In genomic region chr1:195100693-195101092, GRCm38 (mm10) we compare ENCODE assay signal across 19 mouse cellular contexts. TPM values are rescaled to one million over a fixed set of nuclear protein-coding genes. Genes with fewer than 3 reads are reported as not detected.
DNase-seq lines count a peak whose midpoint lies in the region; ATAC-seq lines count a peak whose summit lies in the region.
"Had no signal": no experiment of that assay in that cellular context is flagged by ENCODE, and none has a peak within 500 bp of the region (broad histone marks: within the 10 kb centered on the region; RNA-seq: fewer than 3 reads in every experiment).

No protein-coding gene starts in this region.

- H3K9me3 ChIP-seq in liver, embryonic 12.5 days (replicated peaks): no peaks in the 10 kb centered on the region
- H3K9me3 ChIP-seq: forebrain, embryonic 13.5 days; midbrain, embryonic 13.5 days; neural tube, embryonic 15.5 days had no signal

- DNase-seq in adrenal gland, adult 2 months: peak; percentile 10
- DNase-seq in adrenal gland, postnatal 25 days: no peak
- peak; percentile 18 for DNase-seq in kidney, postnatal 14 days
- no peak for DNase-seq in kidney, postnatal 4 days
- peak; percentile 81 for DNase-seq in yolk sac, embryonic 10.5 days (ENCODE audit: low spot score)
- no peak for DNase-seq in ovary, postnatal 10 days (ENCODE audit: low spot score)
- DNase-seq: cerebellum, adult 9-10 months; lung, embryonic 14.5 days; retina, postnatal 1 day; thymus, postnatal 36 days had no signal

- ATAC-seq in liver, embryonic 12.5 days: peak; percentile 65
- ATAC-seq in inflammation-experienced regulatory T-cells, adult 6 months: no peak
- ATAC-seq: activated CD4-positive, CD25-positive, alpha-beta regulatory T cell, adult 4 months; forebrain, embryonic 13.5 days; midbrain, embryonic 13.5 days had no signal

- peaks cover 25% of the 10 kb centered on the region for H3K4me1 ChIP-seq in liver, embryonic 12.5 days
- H3K4me1 ChIP-seq: forebrain, embryonic 13.5 days; midbrain, embryonic 13.5 days; neural tube, embryonic 15.5 days had no signal

- no peak overlapping the region for H3K4me2 ChIP-seq in liver, embryonic 12.5 days
- H3K4me2 ChIP-seq: forebrain, embryonic 13.5 days; lung, embryonic 14.5 days; midbrain, embryonic 13.5 days; neural tube, embryonic 15.5 days had no signal

- H3K27me3 ChIP-seq in liver, embryonic 12.5 days (replicated peaks): no peaks in the 10 kb centered on the region
- H3K27me3 ChIP-seq: CH12.LX; forebrain, embryonic 13.5 days; midbrain, embryonic 13.5 days; neural tube, embryonic 15.5 days had no signal

- no peak overlapping the region for H3K4me3 ChIP-seq in liver, embryonic 12.5 days
- H3K4me3 ChIP-seq: forebrain, embryonic 13.5 days; midbrain, embryonic 13.5 days; myocyte; neural tube, embryonic 15.5 days had no signal

- peaks cover 77% of the 10 kb centered on the region for H3K36me3 ChIP-seq in liver, embryonic 12.5 days

- no peak overlapping the region for H3K9ac ChIP-seq in liver, embryonic 12.5 days
- H3K9ac ChIP-seq: forebrain, embryonic 13.5 days; lung, embryonic 14.5 days; midbrain, embryonic 13.5 days; neural tube, embryonic 15.5 days had no signal

- H3K27ac ChIP-seq in liver, embryonic 12.5 days: no peak overlapping the region
- H3K27ac ChIP-seq: forebrain, embryonic 13.5 days; macrophage; midbrain, embryonic 13.5 days; neural tube, embryonic 15.5 days had no signal

- 10% methylated on average over 4 of the region's 4 CpGs for WGBS in liver, embryonic 12.5 days (ENCODE audit: insufficient replicate concordance)

RNA-seq across cellular contexts. Expression of gene Cd46, which starts 8.6 kb away (rescaled TPM):
- total RNA-seq in adrenal gland, adult 2 months (2021): 1 to 10 TPM; 1.5 to 1.6 TPM
- polyA plus RNA-seq in adrenal gland, adult 2 months (2012; rRNA removed): 0.19 TPM in 2 replicates
- 2.0 and 3.2 TPM in 2 replicates for total RNA-seq in adrenal gland, postnatal 25 days (2021)
- 0.90 and 1.1 TPM in 2 replicates for polyA plus RNA-seq in liver, embryonic 12.5 days (2016; fragmentation: Nextera tagmentation; extraction: Ambion mirVana)
- polyA plus RNA-seq in inflammation-experienced regulatory T-cells, adult 6 months (2017; shearing (Covaris generic)): 1 to 10 TPM; 2.6 to 3.7 (median 3.6) TPM

RNA-seq across cellular contexts. Expression of gene Cr1l, which starts 30.7 kb away (rescaled TPM):
- 10 to 100 TPM; 83.0 to 86.5 TPM for total RNA-seq in adrenal gland, adult 2 months (2021)
- polyA plus RNA-seq in adrenal gland, adult 2 months (2012; rRNA removed): 29.4 and 50.1 TPM in 2 replicates
- total RNA-seq in adrenal gland, postnatal 25 days (2021): 88.8 and 90.9 TPM in 2 replicates
- polyA plus RNA-seq in liver, embryonic 12.5 days (2016; fragmentation: Nextera tagmentation; extraction: Ambion mirVana): 68.7 and 75.2 TPM in 2 replicates
- polyA plus RNA-seq in inflammation-experienced regulatory T-cells, adult 6 months (2017; shearing (Covaris generic)): 100 to 1,000 TPM; 148 to 184 (median 167) TPM

Comparison
In these comparisons a context has a peak if more than half of its experiments do, and no peak if none do; other contexts are left out.
1. DNase-seq: peak in adrenal gland, adult 2 months (single experiment), kidney, postnatal 14 days (single experiment) and yolk sac, embryonic 10.5 days (single experiment); none in adrenal gland, postnatal 25 days (single experiment), kidney, postnatal 4 days (0 of 2) and ovary, postnatal 10 days (single experiment).